Mouse (Mus musculus) heart, embryonic 16.5 days (tissue): ENCODE results near the gene Stx16. TPM values are rescaled to one million over a fixed set of nuclear protein-coding genes. Genes with fewer than 3 reads are reported as not detected.
A peak's percentile ranks its signal among the peaks of the same experiment; 100 is the strongest.

Experiments used
- ATAC-seq: fragments of 200-750 bp; cut with Nextera tagmentation; replicated peaks from 2 replicates; pipeline ENCODE4 v1.8.0; 2017; ENCODE audit warnings: moderate number of reproducible peaks; ENCODE audit not compliant: insufficient read depth, low FRiP score; ENCODE audit errors: extremely low read depth
- H3K27ac ChIP-seq: fragments of 300-500 bp; sonication (generic); 2 replicates; pipeline ENCODE4 v1.5.1; 2014; ENCODE audit warnings: mild to moderate bottlenecking, low read length, control low read depth, moderate library complexity
- H3K27me3 ChIP-seq: fragments of 300-500 bp; sonication (generic); 2 replicates; pipeline ENCODE4 v1.6.1; 2014; ENCODE audit warnings: low read length, mixed read lengths; ENCODE audit not compliant: control insufficient read depth, insufficient read depth
- H3K36me3 ChIP-seq: fragments of 300-500 bp; sonication (generic); 2 replicates; pipeline ENCODE4 v1.6.1; 2014; ENCODE audit not compliant: control insufficient read depth, insufficient read depth
- H3K4me1 ChIP-seq: fragments of 300-500 bp; sonication (generic); 2 replicates; pipeline ENCODE4 v1.6.1; 2014; ENCODE audit warnings: low read length, mixed read lengths; ENCODE audit not compliant: control insufficient read depth, insufficient read depth
- H3K4me2 ChIP-seq: fragments of 300-500 bp; sonication (generic); 2 replicates; pipeline ENCODE4 v1.6.1; 2014; ENCODE audit warnings: low read depth, mild to moderate bottlenecking, control low read depth, low read length
- H3K4me3 ChIP-seq: fragments of 300-500 bp; sonication (generic); 2 replicates; pipeline ENCODE4 v1.5.1; 2014; ENCODE audit warnings: mild to moderate bottlenecking, control low read depth, low read length
- H3K9ac ChIP-seq: fragments of 300-500 bp; sonication (generic); 2 replicates; pipeline ENCODE4 v1.6.1; 2014; ENCODE audit warnings: low read length, control low read depth
- H3K9me3 ChIP-seq: fragments of 300-500 bp; sonication (generic); replicated peaks from 2 replicates; pipeline ENCODE4 v1.6.1; 2016; ENCODE audit warnings: low read length; ENCODE audit not compliant: control insufficient read depth
- WGBS: fragments of 180-500 bp; shearing (Covaris S2); extraction: QIAGEN DNeasy Blood & Tissue Kit; methylation state at CpG from one replicate; pipeline ENCODE4 v1.1.7; 2014; 5-methylcytosine and 5-hydroxymethylcytosine counted together
- polyA plus RNA-seq: library from polyadenylated mRNA; unstranded; fragments of >200 nt; fragmentation: Nextera tagmentation; extraction: Ambion mirVana; gene quantifications from 2 replicates; pipeline ENCODE4 v1.2.1, GENCODE M21; 2015

The Stx16 gene
- polyA plus RNA-seq, 1 experiment from 2014 or later = 9.0 TPM

GRCm38 (mm10) chr2:174102399-174102798, 26.3 kb downstream of the Stx16 start:
- 86% methylated on average over 7 of the region's 7 CpGs for WGBS
- no peaks in the 10 kb centered on the region for H3K4me1 ChIP-seq
- no peak overlapping the region for H3K27ac ChIP-seq
- peaks cover 6% of the 10 kb centered on the region; the same call in 1 of the 2 replicates for H3K36me3 ChIP-seq
- H3K4me2 ChIP-seq = no peak overlapping the region
- ATAC-seq = no peak
- H3K4me3 ChIP-seq = no peak overlapping the region
- no peaks in the 10 kb centered on the region for H3K27me3 ChIP-seq
- H3K9me3 ChIP-seq = no peaks in the 10 kb centered on the region
- no peak overlapping the region for H3K9ac ChIP-seq

- Histone ChIP-seq H3K4me1 (no peaks in the 10 kb centered on the region), H3K4me2 (no peak overlapping the region), H3K9ac (no peak overlapping the region), H3K27me3 (no peaks in the 10 kb centered on the region), H3K36me3 (peaks cover 4% of the 10 kb centered on the region; the same call in 1 of the 2 replicates), H3K4me3 (no peak overlapping the region), H3K9me3 (no peaks in the 10 kb centered on the region), H3K27ac (no peak overlapping the region)
- ATAC-seq = no peak
- 70% methylated on average over 4 of the region's 4 CpGs for WGBS
Observed at GRCm38 (mm10) chr2:174103527-174103926, 27.4 kb downstream of the Stx16 start.

DNA sequence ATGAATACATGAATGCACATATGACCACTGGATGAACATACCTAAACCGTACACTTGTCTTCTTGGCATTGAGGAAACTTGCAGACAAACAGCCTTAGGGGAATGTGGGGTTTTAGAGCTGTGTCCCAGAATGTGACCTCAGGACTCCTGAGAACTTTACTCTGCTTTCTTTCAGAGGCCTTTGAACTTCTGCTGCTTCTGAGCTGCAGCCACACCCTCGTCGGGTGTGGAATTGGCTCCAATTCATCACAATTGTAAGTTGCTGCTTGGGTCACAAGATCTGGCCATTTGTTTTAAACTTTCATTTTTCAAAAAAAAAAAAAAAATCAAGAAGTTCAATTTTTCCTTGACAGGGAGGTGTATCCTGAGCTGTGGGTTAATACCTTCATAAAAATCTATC, 31.3 kb downstream of the Stx16 start:
- 82% methylated on average over 3 of the region's 3 CpGs for WGBS
- no peaks in the 10 kb centered on the region for H3K27me3 ChIP-seq
- H3K4me1 ChIP-seq = peaks cover 6% of the 10 kb centered on the region
- H3K36me3 ChIP-seq = no peaks in the 10 kb centered on the region
- no peak overlapping the region for H3K27ac ChIP-seq
- ATAC-seq = no peak
- H3K4me3 ChIP-seq = no peak overlapping the region
- no peak overlapping the region for H3K4me2 ChIP-seq
- no peak overlapping the region for H3K9ac ChIP-seq
- no peaks in the 10 kb centered on the region for H3K9me3 ChIP-seq

DNA sequence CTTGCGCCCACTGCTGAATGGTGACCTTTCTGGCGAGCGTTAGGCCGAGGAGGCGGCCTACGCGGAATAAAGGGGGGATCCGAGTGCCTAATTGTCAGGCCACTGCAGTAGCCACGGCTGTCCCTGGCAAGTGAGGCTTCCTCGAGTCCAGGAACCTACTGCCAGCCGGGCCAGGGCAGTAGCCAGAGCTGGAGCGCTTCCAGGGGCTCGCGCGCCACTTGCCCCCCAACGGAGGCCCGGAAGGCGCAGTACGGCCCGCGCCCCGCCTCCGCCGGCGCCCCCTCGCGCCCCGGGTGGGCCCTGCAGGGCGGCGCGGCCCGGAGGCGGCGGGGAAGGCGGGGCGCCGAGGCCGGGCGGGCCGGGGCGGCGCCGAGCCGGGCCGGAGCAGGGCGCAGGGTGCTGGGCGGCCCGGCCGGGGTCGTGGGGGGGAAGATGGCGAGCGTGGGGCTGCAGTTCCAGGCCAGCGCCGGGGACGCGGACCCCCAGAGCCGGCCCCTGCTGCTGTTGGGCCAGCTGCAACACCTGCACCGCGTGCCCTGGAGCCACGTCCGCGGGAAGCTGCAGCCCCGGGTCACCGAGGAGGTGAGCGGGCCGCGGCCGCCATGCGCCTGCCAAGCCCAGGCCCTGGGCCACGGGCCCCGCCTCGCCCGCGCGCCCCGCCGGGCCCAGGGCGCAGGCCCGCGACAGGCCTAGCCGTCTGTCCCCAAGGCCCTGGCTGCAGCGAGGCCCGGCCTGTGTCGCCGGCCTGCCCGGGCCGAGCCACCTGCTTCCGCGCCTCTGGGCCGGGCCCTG, 34.1 kb downstream of the Stx16 start, which contains the start of gene Npepl1:
Gene Npepl1, plus strand, starts transcription at position 359 of the 792 bp plus-strand sequence.
- Histone ChIP-seq H3K9me3 (no peaks in the 10 kb centered on the region), H3K9ac (peak within 1 kb of the TSS; percentile 92), H3K4me2 (peak within 1 kb of the TSS; percentile 70), H3K4me1 (peaks cover 6% of the 10 kb centered on the region), H3K36me3 (peaks cover 11% of the 10 kb centered on the region), H3K4me3 (peak within 1 kb of the TSS; percentile 74), H3K27ac (peak within 1 kb of the TSS; percentile 62), H3K27me3 (no peaks in the 10 kb centered on the region)
- ATAC-seq = peak; percentile 88
- 2% methylated on average over 68 of the region's 90 CpGs for WGBS

GRCm38 (mm10) chr2:174110783-174111549, 34.9 kb downstream of the Stx16 start:
- Histone ChIP-seq H3K4me2 (peak overlapping the region; percentile 70), H3K36me3 (peaks cover 17% of the 10 kb centered on the region), H3K9me3 (no peaks in the 10 kb centered on the region), H3K27me3 (no peaks in the 10 kb centered on the region), H3K27ac (peak overlapping the region; percentile 25), H3K4me1 (peaks cover 6% of the 10 kb centered on the region), H3K9ac (peak overlapping the region; percentile 92), H3K4me3 (peak overlapping the region; percentile 74)
- ATAC-seq = peak; percentile 16
- WGBS = 43% methylated on average over 33 of the region's 33 CpGs

DNA sequence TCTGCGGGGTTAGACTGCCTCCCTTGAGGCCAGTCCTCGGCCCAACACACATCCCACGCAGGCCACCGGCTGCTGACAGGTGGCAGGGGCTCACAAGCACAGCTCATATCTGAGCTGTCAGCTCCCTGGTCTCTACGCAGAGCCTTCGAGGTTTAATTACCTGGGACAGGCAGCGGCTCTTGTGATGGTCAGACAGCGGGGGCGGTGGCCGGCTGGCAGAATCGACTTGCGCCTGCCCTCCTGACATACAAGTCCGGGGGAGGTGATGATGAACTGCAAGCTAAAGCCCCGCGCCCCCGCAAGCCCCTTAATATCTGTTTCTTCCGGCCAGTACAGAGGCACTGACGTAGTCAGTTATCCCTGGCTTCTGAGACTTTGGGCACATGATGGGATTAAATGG, 36.8 kb downstream of the Stx16 start:
- ATAC-seq = no peak
- Histone ChIP-seq H3K27me3 (no peaks in the 10 kb centered on the region), H3K9me3 (no peaks in the 10 kb centered on the region), H3K9ac (no peak overlapping the region), H3K4me1 (peaks cover 11% of the 10 kb centered on the region), H3K4me2 (no peak overlapping the region), H3K4me3 (no peak overlapping the region), H3K27ac (no peak overlapping the region), H3K36me3 (peaks cover 18% of the 10 kb centered on the region)
- 51% methylated on average over 18 of the region's 18 CpGs for WGBS

DNA sequence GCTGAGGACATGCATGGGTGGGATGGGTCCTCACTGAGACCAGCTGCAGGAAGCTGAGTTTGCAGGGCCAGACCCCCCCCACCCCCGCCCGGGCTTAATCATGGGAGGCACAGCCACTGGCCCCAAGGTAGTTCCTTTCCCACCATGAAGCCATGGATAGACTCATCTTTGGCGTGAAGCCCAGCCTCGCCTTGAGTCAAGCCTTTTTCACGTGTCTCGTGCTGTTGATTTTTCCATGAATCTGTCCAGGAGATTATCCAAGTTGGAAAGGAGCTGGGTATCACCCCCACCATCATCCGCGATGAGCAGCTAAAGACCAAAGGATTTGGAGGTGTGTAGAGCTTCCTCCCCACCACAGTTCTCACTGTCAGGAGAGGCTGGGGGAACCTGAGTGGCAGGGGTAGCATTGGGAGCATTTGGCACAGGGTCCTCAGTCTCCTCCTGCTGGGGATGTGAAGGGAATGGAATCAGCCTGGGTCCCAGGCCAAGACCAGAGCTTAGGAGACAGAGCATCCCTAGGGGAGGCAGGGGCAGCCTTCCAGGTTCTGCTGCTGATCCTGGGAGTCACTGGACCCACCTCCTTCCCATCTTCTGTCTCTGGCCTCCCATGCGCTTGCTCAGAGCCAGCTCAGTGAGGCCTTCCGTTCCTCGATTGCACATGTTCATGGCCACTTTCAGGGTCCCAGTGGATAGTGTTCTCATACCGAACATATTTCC, 38.2 kb downstream of the Stx16 start:
- H3K36me3 ChIP-seq = peaks cover 27% of the 10 kb centered on the region
- WGBS = 85% methylated on average over 12 of the region's 12 CpGs
- no peak overlapping the region for H3K9ac ChIP-seq
- H3K27ac ChIP-seq = no peak overlapping the region
- H3K4me3 ChIP-seq = no peak overlapping the region
- H3K4me1 ChIP-seq = peaks cover 11% of the 10 kb centered on the region
- no peaks in the 10 kb centered on the region for H3K27me3 ChIP-seq
- H3K9me3 ChIP-seq = no peaks in the 10 kb centered on the region
- ATAC-seq = no peak
- no peak overlapping the region for H3K4me2 ChIP-seq

- Histone ChIP-seq H3K9ac (no peak overlapping the region), H3K36me3 (peaks cover 50% of the 10 kb centered on the region), H3K27ac (peak overlapping the region; percentile 48), H3K9me3 (no peaks in the 10 kb centered on the region), H3K27me3 (no peaks in the 10 kb centered on the region), H3K4me1 (peaks cover 4% of the 10 kb centered on the region; the same call in 1 of the 2 replicates), H3K4me2 (peak overlapping the region; percentile 25), H3K4me3 (no peak overlapping the region)
- peak; percentile 82 for ATAC-seq
- 46% methylated on average over 16 of the region's 16 CpGs for WGBS
Observed at GRCm38 (mm10) chr2:174116929-174117328, 40.8 kb downstream of the Stx16 start.
